Mouse (Mus musculus) embryonic stem cell, embryonic (primary cell): Measurements from ENCODE around the gene Asic5.

Experiments used
- CTCF ChIA-PET, 4 experiments: fragments of 300-600 bp in 2 of 4; fragments of 350-600 bp in 2 of 4; sonication (Branson Sonifier 250); formaldehyde crosslinking; loops; one replicate each; lab custom pipeline; 2022; ENCODE audit warnings: inconsistent platforms in 2 of 4; lab: Charles Lee
- POLR2A ChIA-PET, 4 experiments: fragments of 300-600 bp in 2 of 4; fragments of 350-600 bp in 2 of 4; sonication (Branson Sonifier 250); formaldehyde crosslinking; loops; one replicate each; lab custom pipeline; 2022; ENCODE audit warnings: antibody characterized with exemption in 4 of 4, inconsistent platforms in 1 of 4; lab: Charles Lee

Gene Asic5

GRCm38 (mm10) chr3:81990531-81990930, 8.4 kb downstream of the Asic5 start:
- POLR2A ChIA-PET, result no interaction called here

GRCm38 (mm10) chr3:81995371-81995770, 13.3 kb downstream of the Asic5 start:
- ChIA-PET CTCF (interaction anchor here in 1 of 4 experiments (0.6 kb wide), 1 partner anchor 916 kb away, joined by 3 read pairs; no protein-coding TSS in a partner anchor), POLR2A (no interaction called here)

More at GRCm38 (mm10) chr3:81990531-81990930, 8.4 kb downstream of the Asic5 start:
- CTCF ChIA-PET, result no interaction called here

GRCm38 (mm10) chr3:81995988-81996387, 13.9 kb downstream of the Asic5 start:
- ChIA-PET POLR2A (no interaction called here), CTCF (interaction anchor here in 1 of 4 experiments (0.6 kb wide), 1 partner anchor 1062 kb away, joined by 3 read pairs; no protein-coding TSS in a partner anchor)

GRCm38 (mm10) chr3:82007002-82007401, 24.9 kb downstream of the Asic5 start:
- CTCF ChIA-PET, result interaction anchor here in 1 of 4 experiments (0.8 kb wide), 1 partner anchor 74 kb away, joined by 3 read pairs; the partner anchor contains the start of gene Ctso
- POLR2A ChIA-PET, result interaction anchor here in 1 of 4 experiments (1.0 kb wide), 1 partner anchor 8 kb away, joined by 3 read pairs; no protein-coding TSS in a partner anchor

GRCm38 (mm10) chr3:82014148-82014703, 32.1 kb downstream of the Asic5 start:
- POLR2A ChIA-PET, result no interaction called here
- CTCF ChIA-PET, result no interaction called here

GRCm38 (mm10) chr3:82022421-82022920, 40.4 kb downstream of the Asic5 start:
- POLR2A ChIA-PET, result no interaction called here
- CTCF ChIA-PET, result no interaction called here

- POLR2A ChIA-PET, result no interaction called here
- CTCF ChIA-PET, result no interaction called here
These were observed 41.0 kb downstream of the Asic5 start for GRCm38 (mm10) chr3:82023065-82023464.

- ChIA-PET POLR2A (no interaction called here), CTCF (no interaction called here)
These were observed 45.2 kb downstream of the Asic5 start for GRCm38 (mm10) chr3:82027286-82027685.

- ChIA-PET CTCF (interaction anchor here in 1 of 4 experiments (0.6 kb wide), 1 partner anchor 12 kb away, joined by 8 read pairs; no protein-coding TSS in a partner anchor), POLR2A (no interaction called here)
These were observed 47.1 kb downstream of the Asic5 start for GRCm38 (mm10) chr3:82029229-82029628.

- CTCF ChIA-PET, result no interaction called here
- POLR2A ChIA-PET, result no interaction called here
These were observed 48.1 kb downstream of the Asic5 start for GRCm38 (mm10) chr3:82030008-82030748.

GRCm38 (mm10) chr3:82036262-82037044, 54.4 kb downstream of the Asic5 start:
- ChIA-PET POLR2A (no interaction called here), CTCF (no interaction called here)

- CTCF ChIA-PET, result no interaction called here
- POLR2A ChIA-PET, result no interaction called here
These were observed 61.6 kb downstream of the Asic5 start for GRCm38 (mm10) chr3:82043676-82044075.

GRCm38 (mm10) chr3:82044902-82045301, 62.8 kb downstream of the Asic5 start:
- POLR2A ChIA-PET, result no interaction called here

GRCm38 (mm10) chr3:82046087-82046486, 64.0 kb downstream of the Asic5 start:
- ChIA-PET CTCF (no interaction called here), POLR2A (no interaction called here)

More at GRCm38 (mm10) chr3:82044902-82045301, 62.8 kb downstream of the Asic5 start:
- CTCF ChIA-PET, result no interaction called here

GRCm38 (mm10) chr3:82047100-82047753, 65.1 kb downstream of the Asic5 start:
- CTCF ChIA-PET, result interaction anchor here in 1 of 4 experiments (0.5 kb wide), 1 partner anchor 260 kb away, joined by 3 read pairs; no protein-coding TSS in a partner anchor
- POLR2A ChIA-PET, result no interaction called here

GRCm38 (mm10) chr3:82048078-82048477, 66.0 kb downstream of the Asic5 start:
- CTCF ChIA-PET, result interaction anchor here in 2 of 4 experiments (0.6 kb wide), 2 partner anchors 625 to 707 kb away, joined by 3 to 4 read pairs; no protein-coding TSS in a partner anchor
- POLR2A ChIA-PET, result no interaction called here

- ChIA-PET CTCF (interaction anchor here in 2 of 4 experiments (0.6 to 0.7 kb wide), 3 partner anchors 625 to 711 kb away, joined by 3 to 5 read pairs (median 4); no protein-coding TSS in a partner anchor), POLR2A (no interaction called here)
These were observed 66.6 kb downstream of the Asic5 start for GRCm38 (mm10) chr3:82048681-82049080.

- CTCF ChIA-PET, result no interaction called here
These were observed 69.4 kb downstream of the Asic5 start for GRCm38 (mm10) chr3:82051468-82051867.

GRCm38 (mm10) chr3:82052029-82052428, 69.9 kb downstream of the Asic5 start:
- ChIA-PET CTCF (no interaction called here), POLR2A (no interaction called here)

More at GRCm38 (mm10) chr3:82051468-82051867, 69.4 kb downstream of the Asic5 start:
- POLR2A ChIA-PET, result no interaction called here
